Mouse (Mus musculus): ENCODE results near the gene Prkn. TPM values are rescaled to one million over a fixed set of nuclear protein-coding genes. Genes with fewer than 3 reads are reported as not detected.

Prkn gene
- polyA plus RNA-seq, 1 experiment from 2014 or later = 1.7 TPM

DNA sequence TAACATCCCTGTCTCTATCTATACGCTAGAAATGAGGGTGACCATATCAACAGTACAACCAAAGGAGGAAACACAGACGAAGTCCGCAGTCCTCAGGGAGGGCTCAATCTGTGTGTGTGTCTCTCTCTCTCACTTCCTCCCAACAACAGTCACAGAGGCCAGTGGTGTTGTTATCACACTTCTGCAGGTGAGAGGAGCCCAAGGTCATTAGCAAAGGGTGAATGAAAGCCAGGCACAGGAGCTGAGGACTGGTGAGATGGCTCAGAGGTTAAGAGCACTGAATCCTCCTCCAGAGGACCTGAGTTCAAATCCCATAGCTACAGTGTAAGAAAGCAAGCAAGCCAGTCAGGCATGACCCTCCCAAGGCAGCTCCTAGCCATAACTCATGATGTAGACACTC lies 1199.7 kb downstream of the Prkn start:
- 44% methylated on average over 3 of the region's 3 CpGs for WGBS (ENCODE audit: insufficient replicate concordance)
- no peak overlapping the region for H3K4me3 ChIP-seq (ENCODE audit: low read depth, low read length)
- no peak overlapping the region for H3K27ac ChIP-seq (ENCODE audit: low read depth, low read length)
- no peak for ATAC-seq (replicated peaks; ENCODE audit: insufficient number of reproducible peaks, low FRiP score, low TSS enrichment)
- H3K27me3 ChIP-seq (ENCODE audit: control insufficient read depth, insufficient read depth, low read length) = 0 out of 2 replicates have a peak, but pooled peaks cover 3% of the 10 kb centered on the region
- no peak overlapping the region for H3K9ac ChIP-seq (ENCODE audit: low read depth, low read length)
- H3K9me3 ChIP-seq (replicated peaks; ENCODE audit: control insufficient read depth, low read length) = no peaks in the 10 kb centered on the region
- H3K4me1 ChIP-seq (ENCODE audit: control insufficient read depth, insufficient read depth, low read length) = 0 out of 2 replicates have a peak, but pooled peaks cover 3% of the 10 kb centered on the region
- H3K4me2 ChIP-seq = no peak overlapping the region; the same call in 1 of the 2 replicates
- no peaks in the 10 kb centered on the region for H3K36me3 ChIP-seq (ENCODE audit: control insufficient read depth, insufficient read depth, low read length)

GRCm38 (mm10) chr17:12040546-12040945 lies 1200.4 kb downstream of the Prkn start:
- 77% methylated on average over 5 of the region's 5 CpGs for WGBS (ENCODE audit: insufficient replicate concordance)
- Histone ChIP-seq H3K36me3 (ENCODE audit: control insufficient read depth, insufficient read depth, low read length) (no peaks in the 10 kb centered on the region), H3K4me2 (no peak overlapping the region), H3K9me3 (replicated peaks; ENCODE audit: control insufficient read depth, low read length) (no peaks in the 10 kb centered on the region), H3K4me3 (ENCODE audit: low read depth, low read length) (no peak overlapping the region), H3K9ac (ENCODE audit: low read depth, low read length) (no peak overlapping the region), H3K27ac (ENCODE audit: low read depth, low read length) (no peak overlapping the region), H3K27me3 (ENCODE audit: control insufficient read depth, insufficient read depth, low read length) (0 out of 2 replicates have a peak, but pooled peaks cover 3% of the 10 kb centered on the region), H3K4me1 (ENCODE audit: control insufficient read depth, insufficient read depth, low read length) (0 out of 2 replicates have a peak, but pooled peaks cover 3% of the 10 kb centered on the region)
- no peak for ATAC-seq (replicated peaks; ENCODE audit: insufficient number of reproducible peaks, low FRiP score, low TSS enrichment)

DNA sequence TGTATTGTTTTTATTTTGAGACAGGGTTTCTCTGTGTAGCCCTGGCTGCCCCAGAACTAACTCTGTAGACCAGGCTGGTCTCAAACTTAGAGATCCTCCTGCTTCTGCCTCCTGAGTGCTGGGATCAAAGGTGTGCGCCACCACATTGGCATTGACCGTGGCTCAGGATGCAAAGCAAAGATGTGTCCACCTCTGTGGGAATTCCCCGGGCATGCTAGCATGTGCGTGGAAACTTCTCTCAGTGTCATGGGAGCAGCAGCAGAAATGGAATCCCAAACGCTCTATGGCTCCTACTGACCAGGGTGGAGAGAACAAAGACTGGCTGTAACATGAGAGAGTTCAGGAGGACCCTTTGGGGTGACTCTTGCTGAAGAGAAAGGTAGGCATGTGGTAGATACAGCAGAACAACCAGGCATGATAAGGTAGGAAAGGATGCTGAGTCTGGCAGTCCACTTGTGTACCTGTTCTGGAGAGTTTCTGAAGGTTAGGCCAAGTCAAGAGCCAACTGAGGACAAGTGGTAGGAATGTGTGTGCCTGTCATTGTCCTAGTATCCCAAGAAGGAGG lies 1201.0 kb downstream of the Prkn start:
- H3K27ac ChIP-seq (ENCODE audit: low read depth, low read length) = no peak overlapping the region
- ATAC-seq (replicated peaks; ENCODE audit: insufficient number of reproducible peaks, low FRiP score, low TSS enrichment) = no peak
- WGBS (ENCODE audit: insufficient replicate concordance) = 91% methylated on average over 5 of the region's 5 CpGs
- H3K4me3 ChIP-seq (ENCODE audit: low read depth, low read length) = no peak overlapping the region
- no peak overlapping the region for H3K4me2 ChIP-seq
- H3K4me1 ChIP-seq (ENCODE audit: control insufficient read depth, insufficient read depth, low read length) = 0 out of 2 replicates have a peak, but pooled peaks cover 3% of the 10 kb centered on the region
- H3K9ac ChIP-seq (ENCODE audit: low read depth, low read length) = no peak overlapping the region
- no peaks in the 10 kb centered on the region for H3K9me3 ChIP-seq (replicated peaks; ENCODE audit: control insufficient read depth, low read length)
- H3K27me3 ChIP-seq (ENCODE audit: control insufficient read depth, insufficient read depth, low read length) = peaks cover 6% of the 10 kb centered on the region
- no peaks in the 10 kb centered on the region for H3K36me3 ChIP-seq (ENCODE audit: control insufficient read depth, insufficient read depth, low read length)

- WGBS (ENCODE audit: insufficient replicate concordance) = 64% methylated on average over 14 of the region's 14 CpGs
- Histone ChIP-seq H3K27me3 (ENCODE audit: control insufficient read depth, insufficient read depth, low read length) (peaks cover 6% of the 10 kb centered on the region), H3K9ac (ENCODE audit: low read depth, low read length) (no peak overlapping the region), H3K9me3 (replicated peaks; ENCODE audit: control insufficient read depth, low read length) (no peaks in the 10 kb centered on the region), H3K4me2 (no peak overlapping the region), H3K36me3 (ENCODE audit: control insufficient read depth, insufficient read depth, low read length) (no peaks in the 10 kb centered on the region), H3K27ac (ENCODE audit: low read depth, low read length) (no peak overlapping the region), H3K4me1 (ENCODE audit: control insufficient read depth, insufficient read depth, low read length) (0 out of 2 replicates have a peak, but pooled peaks cover 3% of the 10 kb centered on the region), H3K4me3 (ENCODE audit: low read depth, low read length) (no peak overlapping the region)
- ATAC-seq (replicated peaks; ENCODE audit: insufficient number of reproducible peaks, low FRiP score, low TSS enrichment) = no peak
Measured at GRCm38 (mm10) chr17:12042561-12043256, 1202.5 kb downstream of the Prkn start.

- H3K4me2 ChIP-seq = no peak overlapping the region; the same call in 1 of the 2 replicates
- H3K36me3 ChIP-seq (ENCODE audit: control insufficient read depth, insufficient read depth, low read length) = no peaks in the 10 kb centered on the region
- H3K4me1 ChIP-seq (ENCODE audit: control insufficient read depth, insufficient read depth, low read length) = peaks cover 6% of the 10 kb centered on the region
- no peak overlapping the region for H3K27ac ChIP-seq (ENCODE audit: low read depth, low read length)
- H3K4me3 ChIP-seq (ENCODE audit: low read depth, low read length) = no peak overlapping the region
- H3K9ac ChIP-seq (ENCODE audit: low read depth, low read length) = no peak overlapping the region
- WGBS (ENCODE audit: insufficient replicate concordance) = 55% methylated on average over 8 of the region's 8 CpGs
- peaks cover 15% of the 10 kb centered on the region for H3K27me3 ChIP-seq (ENCODE audit: control insufficient read depth, insufficient read depth, low read length)
- ATAC-seq (replicated peaks; ENCODE audit: insufficient number of reproducible peaks, low FRiP score, low TSS enrichment) = no peak
- H3K9me3 ChIP-seq (replicated peaks; ENCODE audit: control insufficient read depth, low read length) = no peaks in the 10 kb centered on the region
Measured at GRCm38 (mm10) chr17:12044222-12044621, 1204.0 kb downstream of the Prkn start.

DNA sequence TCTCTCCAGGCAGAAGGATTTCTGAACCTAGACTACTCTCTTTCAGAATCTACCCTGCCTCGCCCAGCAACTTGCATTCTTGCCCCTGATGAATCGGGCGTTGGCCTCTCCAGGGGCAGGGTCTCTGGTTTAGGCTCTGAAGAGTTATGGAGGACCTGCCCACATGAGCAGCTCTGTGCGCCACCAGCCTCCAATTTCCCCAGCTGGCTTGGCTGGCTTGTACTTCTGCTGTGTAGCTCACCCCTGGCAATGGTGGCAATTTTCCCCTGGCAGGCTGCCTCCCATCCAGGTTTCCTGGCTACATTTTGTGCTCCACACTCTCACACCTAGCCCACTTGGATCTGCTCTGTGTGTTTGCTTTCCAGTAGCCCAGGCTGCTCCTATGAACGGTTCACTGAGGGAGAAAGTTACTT lies 1205.7 kb downstream of the Prkn start:
- Histone ChIP-seq H3K4me1 (ENCODE audit: control insufficient read depth, insufficient read depth, low read length) (peaks cover 3% of the 10 kb centered on the region), H3K9me3 (replicated peaks; ENCODE audit: control insufficient read depth, low read length) (no peaks in the 10 kb centered on the region), H3K27ac (ENCODE audit: low read depth, low read length) (no peak overlapping the region), H3K27me3 (ENCODE audit: control insufficient read depth, insufficient read depth, low read length) (peaks cover 15% of the 10 kb centered on the region), H3K9ac (ENCODE audit: low read depth, low read length) (no peak overlapping the region), H3K36me3 (ENCODE audit: control insufficient read depth, insufficient read depth, low read length) (no peaks in the 10 kb centered on the region), H3K4me3 (ENCODE audit: low read depth, low read length) (no peak overlapping the region), H3K4me2 (no peak overlapping the region)
- no peak for ATAC-seq (replicated peaks; ENCODE audit: insufficient number of reproducible peaks, low FRiP score, low TSS enrichment)
- 46% methylated on average over 5 of the region's 5 CpGs for WGBS (ENCODE audit: insufficient replicate concordance)

GRCm38 (mm10) chr17:12047032-12047431 lies 1206.8 kb downstream of the Prkn start:
- WGBS (ENCODE audit: insufficient replicate concordance) = 62% methylated on average over 7 of the region's 7 CpGs
- peaks cover 15% of the 10 kb centered on the region for H3K27me3 ChIP-seq (ENCODE audit: control insufficient read depth, insufficient read depth, low read length)

DNA sequence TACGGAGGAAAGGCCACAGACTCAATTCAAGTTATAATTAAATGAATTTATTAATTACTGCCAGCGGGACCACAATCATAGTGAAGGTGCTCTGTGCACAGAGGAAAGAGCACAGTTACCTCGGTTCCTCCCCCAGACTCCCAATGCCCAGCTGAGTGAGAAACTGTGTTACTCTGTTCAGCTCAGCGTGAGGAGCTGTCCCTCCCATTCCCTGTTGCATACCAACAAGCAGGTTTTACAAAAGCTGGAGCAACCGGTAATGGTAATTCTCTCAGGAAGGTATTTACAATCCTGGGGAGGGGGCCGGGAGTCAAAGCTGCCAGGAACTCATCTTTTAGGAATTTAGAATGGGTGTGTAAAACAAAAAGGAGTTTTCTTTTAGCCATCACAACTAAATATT lies 1207.3 kb downstream of the Prkn start:
- no peak for ATAC-seq (replicated peaks; ENCODE audit: insufficient number of reproducible peaks, low FRiP score, low TSS enrichment)
- WGBS (ENCODE audit: insufficient replicate concordance) = 33% methylated on average over 6 of the region's 6 CpGs

More at GRCm38 (mm10) chr17:12047032-12047431, 1206.8 kb downstream of the Prkn start:
- Histone ChIP-seq H3K9me3 (replicated peaks; ENCODE audit: control insufficient read depth, low read length) (no peaks in the 10 kb centered on the region), H3K4me2 (no peak overlapping the region), H3K4me1 (ENCODE audit: control insufficient read depth, insufficient read depth, low read length) (peaks cover 3% of the 10 kb centered on the region), H3K36me3 (ENCODE audit: control insufficient read depth, insufficient read depth, low read length) (no peaks in the 10 kb centered on the region), H3K27ac (ENCODE audit: low read depth, low read length) (no peak overlapping the region), H3K4me3 (ENCODE audit: low read depth, low read length) (no peak overlapping the region), H3K9ac (ENCODE audit: low read depth, low read length) (no peak overlapping the region)
- ATAC-seq (replicated peaks; ENCODE audit: insufficient number of reproducible peaks, low FRiP score, low TSS enrichment) = no peak

More for the DNA sequence above, 1207.3 kb downstream of the Prkn start:
- H3K4me2 ChIP-seq = no peak overlapping the region
- no peak overlapping the region for H3K4me3 ChIP-seq (ENCODE audit: low read depth, low read length)
- peaks cover 3% of the 10 kb centered on the region for H3K4me1 ChIP-seq (ENCODE audit: control insufficient read depth, insufficient read depth, low read length)
- no peaks in the 10 kb centered on the region for H3K9me3 ChIP-seq (replicated peaks; ENCODE audit: control insufficient read depth, low read length)
- H3K27me3 ChIP-seq (ENCODE audit: control insufficient read depth, insufficient read depth, low read length) = peaks cover 15% of the 10 kb centered on the region
- no peak overlapping the region for H3K27ac ChIP-seq (ENCODE audit: low read depth, low read length)
- no peaks in the 10 kb centered on the region for H3K36me3 ChIP-seq (ENCODE audit: control insufficient read depth, insufficient read depth, low read length)
- H3K9ac ChIP-seq (ENCODE audit: low read depth, low read length) = no peak overlapping the region

Measured in heart, embryonic 11.5 days (tissue).